Mouse (Mus musculus): ENCODE measurements at regions not wholly inside any gene's neighbourhood (a gene's known extent, or its start where the extent isn't known, plus 50 kb on each side); places are given as distances from the start of the nearest gene placed in this dataset.

GRCm38 (mm10) chr2:45588248-45588647 is 471.1 kb upstream of the Zeb2 start:
- TF ChIP-seq CTCF (IDR thresholded peaks at IDR 0.05; ENCODE audit: borderline replicate concordance, insufficient read depth, low read depth, low read length) (no peak), POLR2A (IDR thresholded peaks at IDR 0.05; ENCODE audit: borderline replicate concordance, insufficient read depth, low read length) (no peak)
